Mouse (Mus musculus) spleen, postnatal 14 days (tissue): ENCODE data around the gene Exoc3.

ENCODE experiments used
- DNase-seq, 2 experiments: peaks; one replicate each; pipeline ENCODE4 v3.0.0; 2021 to 2022; ENCODE audit warnings: low spot score in 2 of 2

The Exoc3 gene

DNA sequence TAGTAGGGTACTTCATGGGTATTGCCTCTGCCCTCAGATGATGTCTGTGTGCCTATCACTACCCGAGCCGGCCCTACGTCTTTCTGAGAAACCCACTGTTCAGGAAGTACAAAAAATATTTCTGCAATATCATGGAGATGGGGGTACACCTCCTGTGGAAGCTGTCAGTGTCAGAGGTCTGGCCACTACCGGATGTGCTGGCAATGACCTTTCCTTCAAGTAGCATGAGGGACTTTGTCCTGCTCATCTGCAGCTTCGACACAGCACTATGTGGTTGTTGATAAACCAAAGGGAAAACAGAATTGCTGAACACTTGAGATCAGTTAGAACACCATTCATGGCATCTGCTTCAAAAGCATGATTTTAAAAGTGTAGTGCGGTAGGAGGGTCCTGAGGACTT, 67.7 kb downstream of the Exoc3 start:
- DNase-seq, result no peak

DNA sequence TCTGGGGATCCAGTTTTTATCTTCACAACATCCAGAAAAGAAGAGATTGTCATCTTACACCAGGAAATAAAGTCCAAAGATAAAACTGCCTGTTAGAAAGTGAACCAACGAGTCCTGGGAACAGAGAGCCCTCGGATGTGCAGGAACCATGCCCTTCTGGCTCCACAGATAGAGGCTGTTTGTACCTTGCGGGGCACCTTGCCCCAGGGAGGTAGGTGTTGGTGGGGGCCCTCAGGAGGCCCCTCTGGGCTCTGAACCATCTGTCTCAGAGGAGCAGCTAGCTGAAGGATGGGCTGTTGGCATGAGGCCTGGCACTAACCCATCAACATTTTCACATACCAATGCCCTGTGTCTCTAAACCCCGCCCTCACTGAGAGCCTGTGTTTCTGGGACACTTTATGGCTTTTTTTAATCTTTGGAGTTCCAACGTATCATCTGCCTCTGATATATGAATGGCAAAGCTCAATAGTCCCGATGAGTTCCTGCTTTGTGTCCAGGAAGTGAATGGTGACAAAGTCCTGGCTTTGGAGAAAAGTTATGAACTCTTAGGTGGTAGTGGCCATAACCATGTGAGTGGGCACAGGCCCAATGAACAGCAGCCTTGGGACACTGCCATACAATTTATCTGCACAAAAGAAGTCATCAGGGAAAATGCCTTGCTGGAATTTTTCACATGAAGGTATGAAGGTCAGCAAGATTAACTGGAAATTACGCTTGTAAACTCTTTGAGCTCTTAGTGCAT, 69.5 kb downstream of the Exoc3 start:
- no peak for DNase-seq

DNA sequence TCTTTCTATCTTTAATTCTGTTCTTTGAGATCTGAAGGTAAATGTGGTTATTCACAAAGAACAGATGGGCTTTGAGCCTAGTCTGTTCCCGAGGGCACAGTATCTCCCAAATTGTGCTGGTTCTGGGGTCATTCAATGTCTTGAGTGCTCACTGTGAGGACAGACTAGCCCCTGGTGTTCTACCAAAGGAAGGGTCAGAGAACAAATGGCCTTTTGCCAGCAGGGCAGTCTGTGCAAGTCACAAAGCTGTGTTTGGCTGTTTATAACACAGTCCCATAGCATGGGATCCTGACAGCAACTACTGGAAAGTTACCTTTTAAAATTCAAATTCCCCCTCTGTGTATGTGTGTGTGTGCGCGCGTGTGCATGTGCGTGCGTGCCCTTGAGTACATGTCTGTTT, 78.6 kb downstream of the Exoc3 start:
- no peak for DNase-seq

DNA sequence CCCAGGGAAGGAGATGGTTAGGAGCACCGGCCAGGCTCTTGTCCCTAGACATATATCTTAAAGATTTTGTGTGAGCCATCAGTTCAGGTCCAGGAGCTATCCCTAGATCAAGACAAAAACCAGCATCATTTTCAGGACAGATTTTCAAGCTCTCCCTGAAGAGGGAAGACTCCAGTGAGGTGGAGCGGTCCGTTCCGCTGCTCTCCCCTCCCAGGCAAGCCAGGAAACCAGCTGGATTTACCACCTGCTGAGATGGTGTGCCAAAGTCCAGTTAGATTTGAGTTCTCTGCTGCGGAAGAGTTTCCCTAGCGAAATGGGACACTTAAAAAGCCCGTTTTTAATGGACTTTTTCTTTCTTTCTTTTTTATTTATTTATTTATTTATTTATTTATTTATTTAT, 81.0 kb downstream of the Exoc3 start:
- DNase-seq, result no peak

DNA sequence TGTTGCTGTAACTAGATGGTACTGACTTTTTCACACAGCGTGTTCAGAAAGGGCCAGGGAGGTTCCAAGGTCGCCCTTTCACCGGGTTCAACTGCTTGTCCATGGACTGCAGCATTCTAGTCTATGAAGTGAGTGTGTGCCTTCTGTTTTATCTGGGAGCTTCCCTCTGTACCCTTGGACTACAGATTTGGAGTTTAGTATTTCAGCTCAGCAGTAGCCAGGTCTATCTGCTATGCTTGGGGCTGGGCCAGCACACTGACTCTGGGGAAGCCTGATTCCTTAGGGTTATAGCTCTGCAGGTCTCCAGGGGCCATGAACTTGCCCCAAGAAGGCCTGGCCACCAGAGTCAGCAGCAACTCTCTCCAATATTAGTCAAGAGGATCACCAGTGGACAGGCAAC, 85.9 kb downstream of the Exoc3 start:
- no peak for DNase-seq

DNA sequence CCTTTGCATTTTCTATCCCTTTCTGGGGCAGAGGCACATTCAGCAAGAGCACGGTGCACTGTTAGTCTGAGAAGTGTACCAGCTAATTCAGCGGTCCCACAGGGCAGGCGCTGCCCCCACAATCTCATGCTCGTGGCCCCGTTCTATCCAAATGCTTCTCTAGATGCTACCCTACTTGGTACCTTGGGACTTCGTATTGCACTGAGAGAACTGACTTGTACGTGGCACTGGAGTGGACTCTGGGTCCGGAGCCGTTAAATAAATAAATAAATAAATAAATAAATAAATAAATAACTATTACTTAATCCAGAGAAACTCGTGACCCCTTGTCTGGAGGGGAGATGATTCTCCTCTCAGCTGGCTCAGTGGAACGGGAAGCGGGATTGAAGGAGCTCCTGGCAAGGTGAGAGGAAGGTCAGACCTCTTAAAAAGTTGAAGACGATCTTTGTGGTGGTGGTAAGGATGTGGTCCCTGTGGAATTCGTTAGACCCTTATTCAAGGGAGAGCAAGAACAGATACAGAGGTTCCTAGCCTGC, 86.7 kb downstream of the Exoc3 start:
- DNase-seq, result no peak

DNA sequence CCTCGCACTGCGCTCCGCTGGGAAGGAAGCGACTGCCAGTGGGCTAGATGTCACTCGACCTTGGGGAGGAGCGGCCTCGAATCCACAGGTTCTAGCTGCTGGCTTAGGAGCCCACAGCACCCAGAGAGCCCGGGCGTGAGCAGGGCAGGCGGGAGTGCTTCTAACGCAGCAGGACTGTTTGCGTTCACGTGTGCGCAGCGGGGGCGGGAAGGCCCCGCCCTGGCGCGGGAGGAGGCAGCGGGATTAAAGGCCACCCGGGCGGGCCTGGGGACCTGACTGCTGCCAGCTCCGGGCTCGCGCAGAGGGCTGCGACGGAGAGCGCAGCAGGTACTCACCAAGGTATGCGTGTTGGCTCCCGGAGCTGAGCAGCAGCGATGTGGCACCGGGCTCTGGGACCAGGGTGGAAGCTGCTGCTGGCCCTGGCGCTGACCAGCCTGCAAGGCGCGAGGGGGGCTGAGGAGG, 87.4 kb downstream of the Exoc3 start, which contains the start of gene Slc9a3:
Slc9a3 (plus strand) TSS at position 317 of the 462 bp plus-strand sequence.
- DNase-seq, result no peak
